Mouse (Mus musculus): Measurements from ENCODE around the gene Mark3.
"Not testable (repeated sequence)": the region's sequence is repeated elsewhere in the genome, so short reads cannot be mapped to it uniquely, and the experiment has no call there.

Mark3 gene

GRCm38 (mm10) chr12:111603871-111604270 is 29.5 kb downstream of the Mark3 start:
- in situ Hi-C loops (cut with MboI; ENCODE audit: low pct_unique_long_range_greater_than_20kb in 1 of 2, low sequenced_read_pairs in 2 of 2, unreplicated experiment in 1 of 2) = no loop called here

DNA sequence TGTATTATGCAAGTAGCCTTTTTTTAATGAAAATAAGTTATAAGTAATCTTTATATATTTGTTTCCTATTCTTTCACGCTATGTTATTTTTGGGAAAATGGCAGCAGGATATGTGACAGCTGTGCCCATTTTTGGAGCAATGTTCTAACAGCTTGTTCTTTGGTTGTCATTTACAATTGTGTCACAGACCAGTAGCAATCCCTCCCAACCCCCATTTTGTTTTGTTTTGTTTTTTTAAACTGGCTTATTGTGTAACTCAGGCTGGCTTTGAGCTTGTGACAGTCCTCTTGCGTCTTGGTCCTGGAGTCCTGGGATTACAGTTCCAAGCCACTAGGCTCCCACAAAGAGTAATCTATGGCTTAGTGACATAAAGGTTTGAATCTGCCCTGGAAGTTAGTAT is 31.3 kb downstream of the Mark3 start:
- in situ Hi-C loops (cut with MboI; ENCODE audit: low pct_unique_long_range_greater_than_20kb in 1 of 2, low sequenced_read_pairs in 2 of 2, unreplicated experiment in 1 of 2) = no loop called here

DNA sequence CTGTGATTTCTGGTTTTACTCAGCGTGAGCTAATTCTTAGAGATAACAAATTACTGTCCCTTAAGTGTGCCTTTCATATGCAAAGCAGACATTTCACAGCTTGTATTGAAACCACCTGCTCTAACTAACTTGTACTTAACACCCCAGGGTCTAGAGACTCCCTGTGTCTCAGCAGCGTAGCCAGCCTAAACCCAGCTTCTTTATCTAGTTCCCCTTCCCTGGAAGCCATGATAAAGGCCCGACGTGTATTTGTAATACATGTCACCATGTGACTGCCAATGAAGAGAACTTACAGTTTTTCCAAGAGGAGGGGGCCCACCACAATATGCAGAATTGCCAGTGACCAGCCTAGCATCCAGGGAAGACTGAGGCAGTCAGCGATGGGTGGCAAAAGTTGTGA is 33.7 kb downstream of the Mark3 start:
- in situ Hi-C loops (cut with MboI; ENCODE audit: low pct_unique_long_range_greater_than_20kb in 1 of 2, low sequenced_read_pairs in 2 of 2, unreplicated experiment in 1 of 2) = no loop called here

- in situ Hi-C loops (cut with MboI; ENCODE audit: low pct_unique_long_range_greater_than_20kb in 1 of 2, low sequenced_read_pairs in 2 of 2, unreplicated experiment in 1 of 2) = no loop called here
These were observed 40.3 kb downstream of the Mark3 start for GRCm38 (mm10) chr12:111614475-111615141.

DNA sequence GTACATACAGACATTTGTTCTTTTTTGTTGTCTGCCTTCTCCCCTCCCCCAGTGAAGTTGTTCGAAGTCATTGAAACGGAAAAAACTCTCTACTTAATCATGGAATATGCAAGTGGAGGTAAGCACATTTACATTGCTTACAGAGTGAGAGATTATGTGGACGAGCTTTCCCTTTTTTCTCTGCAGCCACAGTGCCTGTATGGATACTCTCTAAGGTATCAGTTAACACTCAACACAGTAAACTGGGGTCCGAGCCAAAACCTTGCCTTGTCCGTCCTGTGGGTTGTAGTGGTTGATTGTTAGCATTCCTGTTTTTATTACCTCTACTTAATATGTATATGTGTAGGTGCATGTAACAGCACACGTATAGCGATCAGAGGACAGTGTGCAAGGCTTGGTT is 43.9 kb downstream of the Mark3 start:
- in situ Hi-C loops (cut with MboI; ENCODE audit: low pct_unique_long_range_greater_than_20kb in 1 of 2, low sequenced_read_pairs in 2 of 2, unreplicated experiment in 1 of 2) = no loop called here

DNA sequence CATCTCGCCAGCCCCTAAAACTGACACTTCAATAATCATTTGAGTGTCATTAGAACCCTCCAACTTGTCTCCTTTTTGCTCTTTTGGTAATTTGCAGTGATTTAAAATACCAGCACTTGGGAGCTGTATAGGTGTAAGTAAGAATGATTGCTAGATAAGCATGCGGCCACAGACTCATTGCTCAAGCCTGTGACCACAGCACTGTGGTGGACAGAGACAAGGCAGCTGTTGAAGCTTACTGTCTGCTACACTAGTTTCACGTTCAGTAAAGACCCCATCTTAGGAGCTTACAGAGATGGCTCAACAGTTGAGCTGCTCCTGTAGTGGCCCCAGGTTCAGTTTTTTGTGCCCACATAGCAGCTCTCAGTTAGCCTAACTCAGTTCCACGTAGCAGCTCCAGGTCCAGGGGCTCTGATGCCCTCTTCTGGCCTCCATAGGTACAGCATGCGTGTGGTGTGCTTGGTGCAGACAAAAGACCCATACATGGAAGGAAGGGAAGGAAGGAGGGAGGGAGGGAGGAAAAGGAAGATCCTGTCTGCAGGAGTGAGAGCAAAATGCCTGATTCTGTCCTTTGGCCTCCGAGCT is 73.8 kb downstream of the Mark3 start:
- in situ Hi-C loops (cut with MboI; ENCODE audit: low pct_unique_long_range_greater_than_20kb in 1 of 2, low sequenced_read_pairs in 2 of 2, unreplicated experiment in 1 of 2) = no loop called here

DNA sequence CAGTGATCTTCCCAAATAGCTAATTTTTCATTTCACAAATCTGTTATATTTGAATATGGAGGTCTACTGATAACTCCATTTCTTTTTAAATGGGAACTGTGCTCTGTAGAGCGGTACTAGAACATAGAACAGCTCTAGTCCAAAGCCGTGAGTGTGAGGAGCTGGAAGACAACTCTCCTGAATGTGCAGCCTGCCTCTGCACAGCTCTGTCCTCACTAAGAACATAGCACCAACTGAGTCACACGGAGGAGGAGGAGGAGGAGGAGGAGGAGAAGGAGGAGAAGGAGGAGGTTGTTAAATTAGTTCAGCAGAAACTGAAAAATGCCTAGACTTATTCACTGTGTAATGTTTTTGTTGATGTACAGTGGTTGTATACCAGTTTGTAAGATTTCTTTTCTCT is 78.6 kb downstream of the Mark3 start:
- in situ Hi-C loops (cut with MboI; ENCODE audit: low pct_unique_long_range_greater_than_20kb in 1 of 2, low sequenced_read_pairs in 2 of 2, unreplicated experiment in 1 of 2) = no loop called here

GRCm38 (mm10) chr12:111653434-111653833 is 79.1 kb downstream of the Mark3 start:
- in situ Hi-C loops (cut with MboI; ENCODE audit: low pct_unique_long_range_greater_than_20kb in 1 of 2, low sequenced_read_pairs in 2 of 2, unreplicated experiment in 1 of 2) = no loop called here

DNA sequence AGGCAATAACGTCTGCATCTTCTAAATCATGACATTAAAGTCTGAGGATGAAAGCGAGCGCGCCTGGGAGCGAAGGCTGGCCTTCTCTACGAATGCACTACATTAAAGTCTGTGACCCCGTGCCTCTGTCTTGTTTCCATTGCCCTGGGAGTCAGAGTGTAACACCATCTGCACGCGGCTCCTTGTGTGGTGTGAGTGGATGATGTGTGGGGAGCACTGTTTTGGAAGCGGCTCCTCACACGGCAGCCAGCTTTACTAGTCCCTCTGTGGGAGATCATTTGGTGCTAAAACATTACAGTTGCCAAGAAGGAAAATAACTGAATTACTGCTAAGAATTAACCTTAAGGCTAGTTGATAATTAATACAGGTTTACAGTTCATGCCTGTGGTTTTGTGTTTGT is 81.4 kb downstream of the Mark3 start:
- in situ Hi-C loops (cut with MboI; ENCODE audit: low pct_unique_long_range_greater_than_20kb in 1 of 2, low sequenced_read_pairs in 2 of 2, unreplicated experiment in 1 of 2) = loop anchor here in 1 of 2 experiments (5.0 kb wide), 1 partner anchor 42 kb away; no protein-coding TSS in a partner anchor

- in situ Hi-C loops (cut with MboI; ENCODE audit: low pct_unique_long_range_greater_than_20kb in 1 of 2, low sequenced_read_pairs in 2 of 2, unreplicated experiment in 1 of 2) = loop anchor here in 1 of 2 experiments (5.0 kb wide), 1 partner anchor 38 kb away; no protein-coding TSS in a partner anchor
These were observed 85.0 kb downstream of the Mark3 start for GRCm38 (mm10) chr12:111659331-111659730.

DNA sequence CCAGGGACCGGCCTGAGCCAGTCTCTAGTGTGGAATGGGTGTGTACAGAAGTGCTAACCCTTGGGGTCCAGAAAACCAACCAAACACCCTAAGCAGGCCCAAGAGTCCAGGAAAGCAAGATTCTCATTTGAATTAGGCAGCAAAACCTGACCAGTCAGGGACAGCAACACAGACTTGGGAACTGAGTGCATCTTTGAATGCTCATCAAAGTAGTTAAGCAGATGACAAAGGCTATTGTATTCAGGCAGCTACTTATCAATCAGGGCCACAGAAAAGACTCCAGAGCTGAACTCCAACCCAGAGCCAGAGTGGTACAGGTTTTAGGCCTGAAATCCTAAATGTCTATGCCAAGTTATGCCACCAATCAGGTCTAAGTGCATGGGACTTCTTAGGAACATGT is 86.3 kb downstream of the Mark3 start:
- in situ Hi-C loops (cut with MboI; ENCODE audit: low pct_unique_long_range_greater_than_20kb in 1 of 2, low sequenced_read_pairs in 2 of 2, unreplicated experiment in 1 of 2) = no loop called here

DNA sequence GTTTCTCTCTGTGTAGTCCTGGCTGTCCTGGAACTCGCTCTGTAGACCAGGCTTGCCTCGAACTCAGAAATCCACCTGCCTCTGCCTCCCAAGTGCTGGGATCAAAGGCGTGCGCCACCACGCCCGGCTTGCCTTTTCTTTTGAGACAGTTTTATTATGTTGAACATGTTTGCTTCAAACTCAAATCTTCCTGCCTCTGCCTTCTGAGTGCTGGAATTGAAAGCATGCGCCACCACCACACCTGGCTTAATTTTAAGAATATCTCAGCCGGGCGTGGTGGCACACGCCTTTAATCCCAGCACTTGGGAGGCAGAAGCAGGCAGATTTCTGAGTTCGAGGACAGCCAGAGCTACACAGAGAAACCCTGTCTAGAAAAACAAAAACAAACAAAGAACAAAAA is 87.2 kb downstream of the Mark3 start:
- in situ Hi-C loops (cut with MboI; ENCODE audit: low pct_unique_long_range_greater_than_20kb in 1 of 2, low sequenced_read_pairs in 2 of 2, unreplicated experiment in 1 of 2) = not testable (repeated sequence)

GRCm38 (mm10) chr12:111663228-111664143 is 89.2 kb downstream of the Mark3 start:
- in situ Hi-C loops (cut with MboI; ENCODE audit: low pct_unique_long_range_greater_than_20kb in 1 of 2, low sequenced_read_pairs in 2 of 2, unreplicated experiment in 1 of 2) = no loop called here

DNA sequence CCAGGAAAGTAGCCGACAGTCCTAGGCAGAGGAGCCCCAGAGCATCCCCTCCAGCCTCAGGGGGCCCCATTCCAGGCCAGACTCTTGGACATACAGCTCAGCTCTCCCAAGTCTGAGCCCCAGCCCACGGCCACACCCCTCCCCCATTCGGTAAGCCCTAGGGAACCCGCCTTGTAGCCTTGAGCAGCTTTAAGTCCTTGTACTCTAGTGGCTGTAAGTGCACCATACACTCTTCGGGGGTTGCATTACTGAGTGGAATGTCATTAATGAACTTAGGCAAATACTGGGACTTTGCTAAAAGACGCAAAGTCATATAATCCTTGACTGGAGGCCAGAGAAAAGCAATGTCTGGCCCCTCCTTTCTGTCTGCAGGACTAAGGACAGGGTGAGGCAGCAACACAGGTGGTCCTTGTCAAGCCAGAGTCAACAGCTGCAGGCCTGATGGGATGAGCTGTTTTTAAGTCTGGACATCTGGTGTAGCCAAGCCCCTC is 89.9 kb downstream of the Mark3 start:
- in situ Hi-C loops (cut with MboI; ENCODE audit: low pct_unique_long_range_greater_than_20kb in 1 of 2, low sequenced_read_pairs in 2 of 2, unreplicated experiment in 1 of 2) = no loop called here

- in situ Hi-C loops (cut with MboI; ENCODE audit: low pct_unique_long_range_greater_than_20kb in 1 of 2, low sequenced_read_pairs in 2 of 2, unreplicated experiment in 1 of 2) = no loop called here
These were observed 90.9 kb downstream of the Mark3 start for GRCm38 (mm10) chr12:111665041-111665880.

GRCm38 (mm10) chr12:111666380-111666779 is 92.1 kb downstream of the Mark3 start:
- in situ Hi-C loops (cut with MboI; ENCODE audit: low pct_unique_long_range_greater_than_20kb in 1 of 2, low sequenced_read_pairs in 2 of 2, unreplicated experiment in 1 of 2) = no loop called here

- in situ Hi-C loops (cut with MboI; ENCODE audit: low pct_unique_long_range_greater_than_20kb in 1 of 2, low sequenced_read_pairs in 2 of 2, unreplicated experiment in 1 of 2) = no loop called here
These were observed 93.1 kb downstream of the Mark3 start for GRCm38 (mm10) chr12:111667421-111667820.

GRCm38 (mm10) chr12:111668457-111668912 is 94.2 kb downstream of the Mark3 start:
- in situ Hi-C loops (cut with MboI; ENCODE audit: low pct_unique_long_range_greater_than_20kb in 1 of 2, low sequenced_read_pairs in 2 of 2, unreplicated experiment in 1 of 2) = no loop called here
